ENCODE assay signal across 19 mouse cellular contexts in genomic region chr1:24143504-24143903, GRCm38 (mm10).
"Had no signal": no experiment of that assay in that cellular context is flagged by ENCODE, and none has a peak within 500 bp of the region (broad histone marks: within the 10 kb centered on the region; RNA-seq: fewer than 3 reads in every experiment).

No protein-coding gene starts in this region.

- H3K36me3 ChIP-seq: limb, embryonic 13.5 days; liver, embryonic 12.5 days; liver, embryonic 15.5 days; lung, embryonic 15.5 days; stomach, embryonic 15.5 days had no signal

- H3K27me3 ChIP-seq: limb, embryonic 13.5 days; liver, embryonic 12.5 days; liver, embryonic 15.5 days; lung, embryonic 15.5 days; megakaryocyte, embryonic 14.5 days; stomach, embryonic 15.5 days had no signal

- H3K4me1 ChIP-seq: limb, embryonic 13.5 days; liver, embryonic 12.5 days; liver, embryonic 15.5 days; lung, embryonic 15.5 days; megakaryocyte, embryonic 14.5 days; stomach, embryonic 15.5 days had no signal

- H3K27ac ChIP-seq: limb, embryonic 13.5 days; liver, embryonic 12.5 days; liver, embryonic 15.5 days; lung, embryonic 15.5 days; stomach, embryonic 15.5 days had no signal

- H3K4me3 ChIP-seq: limb, embryonic 13.5 days; liver, embryonic 12.5 days; liver, embryonic 15.5 days; lung, embryonic 15.5 days; megakaryocyte, embryonic 14.5 days; stomach, embryonic 15.5 days had no signal

- DNase-seq: kidney, adult 18-20 months; kidney, adult 9 months; kidney, postnatal 14 days; kidney, postnatal 4 days; left cerebral cortex, postnatal 4 days; liver; lung, adult 18-20 months; lung, postnatal 10 days; lung, postnatal 36 days; spleen, adult 18-20 months; thymus, postnatal 25 days had no signal

- H3K9me3 ChIP-seq: limb, embryonic 13.5 days; liver, embryonic 12.5 days; liver, embryonic 15.5 days; lung, embryonic 15.5 days; megakaryocyte, embryonic 14.5 days; stomach, embryonic 15.5 days had no signal

- ATAC-seq: liver, embryonic 12.5 days; midbrain, embryonic 16.5 days had no signal

- H3K4me2 ChIP-seq: limb, embryonic 13.5 days; liver, embryonic 12.5 days; liver, embryonic 15.5 days; lung, embryonic 15.5 days; midbrain, embryonic 11.5 days; stomach, embryonic 15.5 days had no signal

- H3K9ac ChIP-seq: limb, embryonic 13.5 days; liver, embryonic 12.5 days; liver, embryonic 15.5 days; lung, embryonic 15.5 days; stomach, embryonic 15.5 days had no signal
